Mouse (Mus musculus) ovary, postnatal 10 days (tissue): ENCODE measurements at regions not wholly inside any gene's neighbourhood (a gene's known extent, or its start where the extent isn't known, plus 50 kb on each side); places are given as distances from the start of the nearest gene placed in this dataset.

Experiments used
- DNase-seq: peaks from one replicate; pipeline ENCODE4 v3.0.0; 2022; ENCODE audit warnings: low spot score

DNA sequence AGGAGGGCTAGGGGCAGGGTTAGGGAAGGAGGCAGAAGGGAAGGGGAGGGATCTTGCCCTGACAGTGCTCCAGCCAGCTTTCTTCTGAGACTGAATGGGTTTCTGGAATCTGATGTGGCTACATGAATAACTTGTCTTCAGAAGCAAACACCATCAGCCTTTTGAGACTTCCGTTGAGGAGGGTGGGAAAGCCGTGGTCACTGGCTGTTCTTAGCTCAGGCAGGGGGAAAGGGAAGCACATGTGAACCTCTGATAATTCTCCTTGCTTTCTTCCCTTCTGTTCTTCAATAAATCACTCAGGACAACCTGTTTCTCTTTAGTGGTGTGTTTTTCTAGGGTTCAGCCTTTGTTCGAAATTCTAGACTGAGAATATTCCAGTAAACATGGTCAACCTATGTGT lies 148.9 kb downstream of the Bcl11a start:
- DNase-seq = no peak

DNA sequence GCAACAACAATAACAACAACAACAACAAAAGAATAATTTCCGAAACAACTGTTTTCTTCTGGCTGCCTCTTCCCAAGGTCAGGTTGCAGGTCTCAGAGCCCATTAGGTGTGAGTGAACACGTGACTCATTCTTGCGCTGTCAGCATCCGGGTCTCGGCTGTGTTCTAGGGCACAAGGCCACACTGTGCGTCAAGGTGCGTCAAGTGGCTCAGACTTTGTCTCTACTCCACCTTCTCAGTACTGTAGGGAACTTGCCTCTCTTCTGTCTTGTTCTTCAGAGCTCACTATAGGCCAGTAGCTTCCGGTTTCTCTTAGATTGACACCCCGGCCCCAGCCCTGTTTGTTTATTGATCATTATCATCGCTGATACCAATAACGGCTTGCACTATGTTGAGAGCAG lies 155.5 kb downstream of the Bcl11a start:
- DNase-seq = no peak

DNA sequence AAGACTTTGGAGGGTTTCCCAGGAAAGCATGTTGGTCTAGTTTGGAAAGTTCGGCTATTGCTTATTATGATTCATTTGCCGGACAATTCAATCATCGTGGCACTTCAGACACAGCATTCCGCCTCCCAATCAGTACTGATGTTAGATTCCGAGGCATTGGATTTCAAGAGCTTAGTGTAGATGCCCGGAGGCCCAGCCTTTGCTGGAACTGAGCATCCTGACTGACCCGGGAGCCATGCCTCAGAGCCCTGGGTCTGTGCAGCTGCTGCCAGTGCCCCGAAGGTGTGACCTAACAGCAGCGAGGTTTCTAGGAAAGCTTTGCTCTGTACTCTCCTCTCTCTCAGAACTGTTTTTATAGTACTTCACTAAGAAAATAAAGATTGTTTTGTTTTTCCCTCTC lies 156.0 kb downstream of the Bcl11a start:
- no peak for DNase-seq

DNA sequence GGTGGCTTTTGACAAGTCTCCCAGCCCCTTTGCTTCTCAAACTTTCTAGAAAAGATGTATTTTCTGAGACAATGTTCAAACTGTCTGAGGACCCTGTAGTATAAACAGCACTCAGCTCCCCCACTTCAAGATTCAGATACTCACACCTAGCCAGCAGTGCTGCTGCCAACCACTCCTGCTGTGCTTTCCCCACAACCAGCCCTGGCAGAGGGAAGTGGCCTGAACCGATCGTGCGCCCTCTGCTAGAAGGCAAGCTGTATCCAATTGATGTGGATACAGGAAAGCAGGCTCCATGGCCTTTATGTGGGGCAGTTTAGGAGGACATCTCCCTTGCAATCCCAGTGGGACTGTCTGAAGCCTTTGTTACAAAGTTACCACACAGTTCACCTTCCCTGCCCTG lies 156.6 kb downstream of the Bcl11a start:
- no peak for DNase-seq

DNA sequence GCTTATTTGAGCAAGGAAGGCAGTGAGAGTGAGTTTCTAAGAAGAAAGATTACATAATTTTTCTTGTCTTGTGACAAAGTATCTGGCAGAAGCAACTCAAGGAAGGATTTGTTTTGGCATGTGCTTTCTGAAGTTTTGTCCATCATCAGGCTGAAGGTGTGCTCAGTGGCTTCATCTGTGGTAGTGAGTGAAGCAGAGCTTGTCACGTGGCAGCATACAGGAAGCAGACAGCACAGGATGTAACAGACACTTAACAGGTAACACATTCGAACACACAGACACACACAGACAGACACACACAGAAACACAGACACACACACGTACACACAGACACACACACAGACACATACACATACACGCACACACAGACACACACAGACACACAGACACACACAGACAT lies 157.5 kb downstream of the Bcl11a start:
- no peak for DNase-seq

DNA sequence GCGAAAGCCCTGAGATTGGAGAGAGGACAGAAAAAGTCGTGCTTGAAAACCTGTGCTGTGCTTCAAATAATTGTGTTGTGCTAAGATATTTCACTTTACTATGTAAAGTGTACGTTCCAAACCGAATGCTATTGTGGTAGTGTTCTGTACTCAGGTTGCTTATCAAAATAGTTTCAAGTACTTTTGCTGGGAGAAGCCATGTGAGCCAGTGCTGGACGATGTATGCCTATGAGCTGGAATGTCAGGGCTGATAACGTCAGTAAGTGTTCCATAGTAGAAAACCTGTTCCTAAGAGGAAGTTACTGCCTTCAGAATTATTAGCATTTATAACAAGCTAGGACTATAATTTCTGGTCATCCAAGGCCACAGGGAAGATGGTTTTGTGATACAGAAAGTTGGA lies 161.8 kb downstream of the Bcl11a start:
- no peak for DNase-seq

DNA sequence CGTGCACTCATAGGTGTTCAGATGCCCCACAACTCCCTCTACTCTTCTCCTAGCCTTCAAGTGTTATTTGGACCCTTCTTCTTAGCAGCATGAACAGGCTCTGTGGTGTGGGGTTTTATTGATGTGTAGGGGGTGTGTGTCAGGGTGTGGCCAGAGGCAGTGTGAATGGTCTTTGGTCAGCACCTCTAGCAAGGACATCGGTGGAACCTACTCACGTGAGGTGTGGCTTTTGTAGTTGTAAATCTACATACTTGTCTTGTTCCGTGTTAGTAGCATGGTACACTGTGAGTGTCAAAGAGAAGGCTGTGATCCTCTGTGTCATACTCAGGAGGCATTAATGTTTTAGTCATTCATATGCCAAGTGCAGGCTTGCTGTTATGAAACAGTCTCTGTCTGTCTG lies 164.2 kb downstream of the Bcl11a start:
- no peak for DNase-seq

DNA sequence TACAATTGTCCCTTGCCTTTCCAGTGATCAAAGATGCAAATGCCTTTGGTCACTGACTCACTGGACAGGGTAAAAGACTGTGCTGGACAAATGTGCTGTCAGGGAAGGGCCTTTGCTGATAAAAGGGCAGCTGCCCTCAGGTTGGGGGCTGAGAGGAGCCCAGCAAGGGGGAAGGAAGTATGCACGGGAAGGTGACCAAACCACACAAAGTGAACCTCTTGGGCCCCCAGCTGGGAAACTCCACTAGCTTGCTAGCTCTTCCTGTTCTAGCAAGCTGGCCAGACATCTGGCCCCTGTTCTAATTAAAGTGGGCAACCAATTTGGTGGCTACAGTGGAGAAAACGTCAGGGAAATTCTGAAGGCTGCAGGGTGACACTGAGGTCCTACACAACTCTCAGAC lies 165.0 kb downstream of the Bcl11a start:
- no peak for DNase-seq

DNA sequence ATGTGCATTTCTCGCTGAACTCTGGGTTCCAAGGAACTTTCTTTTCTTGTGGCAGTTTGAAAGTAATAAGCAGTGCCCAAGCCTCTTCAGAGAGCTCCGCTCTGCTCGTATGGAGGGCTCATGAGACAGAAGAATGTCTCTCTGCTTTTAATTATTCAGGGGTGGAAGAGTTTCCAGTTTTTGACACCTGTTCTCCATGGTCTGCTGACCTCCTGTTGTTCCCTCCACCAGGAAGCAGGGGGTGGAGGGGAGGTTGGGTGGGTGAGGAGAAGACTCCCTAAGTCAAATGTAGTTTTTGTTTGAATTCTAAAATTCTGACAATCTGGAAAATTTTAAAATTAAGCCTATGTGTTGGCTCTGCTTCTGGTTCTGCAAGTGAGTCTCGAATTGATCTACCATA lies 167.5 kb downstream of the Bcl11a start:
- no peak for DNase-seq

DNA sequence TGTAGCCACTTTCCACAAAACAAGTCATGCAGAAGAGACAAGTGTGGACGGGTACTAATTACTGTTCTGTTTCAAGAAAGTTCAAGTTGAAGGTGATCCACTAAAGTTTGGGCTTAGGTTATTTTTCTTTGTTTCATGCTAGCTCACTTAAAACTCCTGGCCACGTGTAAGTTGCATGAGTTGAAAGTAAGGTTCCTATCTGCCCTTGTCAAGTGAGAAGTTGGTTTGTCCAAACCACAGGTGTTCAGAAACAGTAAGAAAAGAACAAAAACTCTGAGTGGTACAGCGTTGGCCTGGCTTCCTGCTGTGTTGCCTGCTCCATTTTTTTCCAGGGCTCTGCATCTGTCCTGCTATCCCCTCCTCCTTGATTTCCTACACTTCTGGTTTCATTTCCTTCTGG lies 168.5 kb downstream of the Bcl11a start:
- no peak for DNase-seq

DNA sequence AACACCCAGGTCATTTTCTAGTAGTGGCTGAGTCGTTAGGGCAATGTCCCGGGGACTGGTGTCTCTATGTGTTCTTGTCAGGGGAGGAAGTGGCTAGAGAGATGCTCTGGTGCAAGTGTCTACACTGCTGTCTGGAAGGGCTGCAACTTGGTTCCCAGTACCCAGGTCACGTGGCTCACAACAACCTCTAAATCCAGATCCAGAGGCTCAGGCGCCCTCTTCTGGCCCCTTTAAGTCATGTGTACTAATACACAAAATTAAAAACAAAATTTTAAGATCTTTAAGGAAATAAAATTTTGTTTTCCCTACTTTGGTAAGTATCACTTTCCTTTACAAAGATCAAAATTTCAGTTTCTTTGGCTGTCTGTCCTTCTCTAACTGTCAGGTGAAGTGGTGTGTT lies 169.4 kb downstream of the Bcl11a start:
- DNase-seq = no peak

DNA sequence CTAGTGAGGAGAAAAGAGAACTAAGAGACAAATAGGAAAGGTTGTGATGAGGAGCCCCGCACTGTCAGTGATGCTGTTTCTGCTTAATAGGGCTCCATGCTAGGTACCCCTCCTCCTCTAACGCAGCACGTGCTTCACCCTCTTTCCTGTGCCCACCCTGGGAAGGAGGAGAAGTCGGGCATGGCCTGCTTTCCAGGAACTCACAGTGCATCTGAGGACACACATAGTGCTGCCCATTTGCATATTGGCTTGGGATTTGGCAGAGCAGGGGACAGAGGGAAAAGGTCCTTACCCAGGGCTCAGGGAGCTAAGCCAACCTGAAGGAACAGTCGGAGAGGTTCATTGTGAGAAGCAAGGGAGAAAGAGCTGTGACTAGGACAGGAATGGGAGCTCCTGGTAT lies 173.7 kb downstream of the Bcl11a start:
- DNase-seq = no peak

DNA sequence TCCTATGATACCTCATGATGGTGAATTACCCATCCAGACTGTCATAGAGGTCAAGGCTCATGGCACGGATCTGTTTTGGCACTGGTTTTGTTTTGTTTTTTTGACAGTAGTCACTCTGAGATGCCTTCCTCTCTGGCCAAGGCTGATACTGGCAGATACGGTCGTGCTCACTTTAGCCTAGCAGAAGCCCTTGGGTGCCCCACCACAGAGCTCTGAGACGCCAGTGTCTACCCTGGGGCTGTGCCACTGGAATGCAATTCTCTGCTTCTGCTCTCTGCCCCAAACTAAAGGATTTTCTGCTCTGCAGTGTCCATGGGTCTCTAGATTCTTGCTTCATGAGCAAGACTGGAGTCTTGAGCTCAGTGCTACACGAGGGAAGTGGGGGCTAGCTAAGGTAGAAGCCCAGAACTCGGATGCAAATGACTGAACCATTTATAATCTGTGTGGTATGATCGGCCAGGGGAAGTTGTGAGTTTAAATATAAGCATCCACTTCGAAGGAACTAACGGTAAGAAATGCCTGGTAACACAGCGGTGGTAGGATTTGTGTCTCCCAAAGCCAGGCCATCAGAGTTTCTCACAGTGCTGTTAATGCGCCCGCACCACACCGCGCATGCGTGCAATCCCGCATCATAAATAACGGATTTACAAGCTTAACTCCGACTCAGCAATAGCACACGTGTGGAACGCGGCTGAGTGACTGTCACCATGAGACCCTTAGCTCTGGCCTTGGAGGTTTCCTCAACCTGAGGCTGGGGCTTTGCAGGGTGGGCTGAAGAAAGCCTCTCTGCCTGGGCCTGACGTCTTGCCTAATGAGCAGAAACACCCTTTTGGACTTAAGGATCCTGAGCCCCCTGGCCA lies 177.6 kb downstream of the Bcl11a start:
- DNase-seq = no peak

DNA sequence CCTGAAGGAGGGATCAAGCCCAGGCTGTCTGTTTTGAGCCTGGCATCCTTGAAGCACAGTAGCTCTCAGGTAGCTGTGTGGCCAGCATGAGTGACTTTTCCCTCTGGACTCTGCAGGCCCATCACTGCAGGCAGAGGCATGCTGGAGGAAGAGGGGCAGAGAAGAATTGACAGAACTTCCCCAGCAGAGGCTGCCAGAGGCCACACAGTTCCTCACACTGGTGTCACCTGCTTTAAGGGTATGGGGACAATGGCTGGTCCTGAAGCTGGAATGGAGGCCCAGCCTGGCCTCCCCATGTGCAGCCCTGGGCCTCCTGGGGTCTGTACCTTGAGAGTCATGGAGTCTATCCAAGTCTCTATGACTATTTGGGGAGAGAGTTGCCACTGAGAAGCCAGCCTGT lies 179.9 kb downstream of the Bcl11a start:
- DNase-seq = no peak

DNA sequence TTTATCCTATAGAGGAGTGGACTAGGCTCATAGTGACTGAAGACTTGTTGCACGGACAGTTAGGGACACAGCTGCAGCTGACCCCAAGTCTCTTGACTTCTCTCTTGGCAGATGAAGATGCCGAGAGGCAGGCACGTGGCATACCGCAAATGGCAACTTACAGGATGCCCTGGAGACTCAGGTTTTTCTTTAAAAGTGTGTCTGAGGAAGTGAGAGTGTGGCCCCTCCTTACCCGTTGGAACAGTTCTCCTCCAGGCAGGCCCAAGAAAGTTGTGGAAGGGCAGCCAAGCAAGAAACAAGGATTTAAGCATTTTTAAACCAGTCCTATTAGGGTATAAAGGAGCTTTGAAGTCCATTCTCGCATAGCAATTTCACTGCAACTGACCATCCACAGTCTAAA lies 180.5 kb downstream of the Bcl11a start:
- no peak for DNase-seq

DNA sequence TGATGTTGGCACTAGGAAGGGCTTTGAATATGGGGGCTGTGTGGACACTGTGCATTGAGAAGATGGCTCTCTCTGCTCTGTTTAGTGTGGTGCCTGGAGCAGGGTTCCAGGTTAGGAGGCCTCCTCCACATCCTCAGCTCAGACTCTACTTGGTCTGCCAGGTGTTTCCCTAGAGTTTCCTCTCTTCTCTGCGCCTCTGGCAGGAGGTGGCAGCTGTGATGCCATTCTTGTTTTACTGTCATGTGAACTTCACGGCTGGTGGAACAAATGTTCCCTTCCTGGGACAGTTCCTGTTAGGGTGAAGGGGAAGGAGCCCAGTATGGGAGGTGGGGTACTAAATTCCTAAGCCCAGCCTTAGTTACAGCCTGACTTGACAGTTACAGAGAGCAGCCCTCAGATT lies 181.8 kb downstream of the Bcl11a start:
- no peak for DNase-seq

DNA sequence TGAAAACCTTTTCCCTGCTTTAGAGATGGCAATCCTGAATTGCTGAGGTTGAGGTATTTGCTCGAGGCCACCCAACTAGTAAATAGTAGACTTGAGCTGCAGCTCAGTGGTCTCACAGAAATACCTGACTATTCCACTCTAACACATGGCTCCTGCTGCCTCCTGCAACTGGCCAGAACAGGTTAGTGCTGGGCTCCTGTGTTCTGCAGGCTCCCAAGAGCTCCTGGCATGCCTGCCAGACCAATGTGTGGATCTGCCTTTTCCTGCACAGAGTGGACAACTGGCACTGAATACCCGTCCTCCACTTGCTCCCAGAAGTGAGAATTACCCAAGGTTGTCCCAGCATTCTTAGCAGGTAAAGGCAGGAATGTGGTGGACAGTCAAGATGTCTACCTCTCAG lies 191.2 kb downstream of the Bcl11a start:
- DNase-seq = no peak

DNA sequence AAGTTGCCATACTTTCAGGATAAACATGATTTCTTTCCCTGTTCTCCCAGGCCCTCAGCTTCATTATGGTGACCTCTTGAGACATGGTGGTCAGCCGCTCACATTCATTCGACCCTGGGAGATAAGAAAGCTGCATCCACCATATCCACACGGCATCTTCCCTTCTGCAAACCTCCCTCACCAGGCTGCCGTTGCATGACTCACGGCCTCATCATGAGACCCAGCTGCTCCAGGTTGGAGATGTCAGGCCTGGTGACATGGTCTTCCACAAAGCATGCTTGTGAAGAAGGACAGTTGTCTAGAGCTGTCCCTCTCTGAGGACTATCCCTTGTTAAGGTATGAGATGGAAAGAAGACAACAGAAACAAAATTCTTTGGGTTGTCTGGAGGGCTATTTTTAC lies 203.8 kb downstream of the Bcl11a start:
- DNase-seq = no peak

DNA sequence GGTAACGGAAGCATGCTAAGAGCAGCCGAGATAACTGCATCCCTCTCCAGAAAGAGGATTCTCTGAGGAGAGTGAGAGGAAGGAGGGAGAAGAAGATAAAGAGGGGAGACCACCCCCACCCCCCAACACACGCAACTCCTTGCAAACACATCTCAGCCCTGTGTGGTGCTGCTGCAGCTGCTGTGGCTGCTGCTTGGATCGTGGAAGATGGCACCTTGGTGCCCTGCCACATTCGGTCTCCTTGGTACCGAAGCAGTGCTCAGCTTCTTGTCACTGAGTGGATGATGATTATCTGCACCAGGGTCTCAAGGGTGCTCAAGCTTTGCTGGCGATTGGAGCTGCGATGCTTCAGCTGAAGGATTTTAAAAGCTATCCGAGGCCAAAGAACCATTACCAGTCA lies 204.7 kb downstream of the Bcl11a start:
- no peak for DNase-seq

DNA sequence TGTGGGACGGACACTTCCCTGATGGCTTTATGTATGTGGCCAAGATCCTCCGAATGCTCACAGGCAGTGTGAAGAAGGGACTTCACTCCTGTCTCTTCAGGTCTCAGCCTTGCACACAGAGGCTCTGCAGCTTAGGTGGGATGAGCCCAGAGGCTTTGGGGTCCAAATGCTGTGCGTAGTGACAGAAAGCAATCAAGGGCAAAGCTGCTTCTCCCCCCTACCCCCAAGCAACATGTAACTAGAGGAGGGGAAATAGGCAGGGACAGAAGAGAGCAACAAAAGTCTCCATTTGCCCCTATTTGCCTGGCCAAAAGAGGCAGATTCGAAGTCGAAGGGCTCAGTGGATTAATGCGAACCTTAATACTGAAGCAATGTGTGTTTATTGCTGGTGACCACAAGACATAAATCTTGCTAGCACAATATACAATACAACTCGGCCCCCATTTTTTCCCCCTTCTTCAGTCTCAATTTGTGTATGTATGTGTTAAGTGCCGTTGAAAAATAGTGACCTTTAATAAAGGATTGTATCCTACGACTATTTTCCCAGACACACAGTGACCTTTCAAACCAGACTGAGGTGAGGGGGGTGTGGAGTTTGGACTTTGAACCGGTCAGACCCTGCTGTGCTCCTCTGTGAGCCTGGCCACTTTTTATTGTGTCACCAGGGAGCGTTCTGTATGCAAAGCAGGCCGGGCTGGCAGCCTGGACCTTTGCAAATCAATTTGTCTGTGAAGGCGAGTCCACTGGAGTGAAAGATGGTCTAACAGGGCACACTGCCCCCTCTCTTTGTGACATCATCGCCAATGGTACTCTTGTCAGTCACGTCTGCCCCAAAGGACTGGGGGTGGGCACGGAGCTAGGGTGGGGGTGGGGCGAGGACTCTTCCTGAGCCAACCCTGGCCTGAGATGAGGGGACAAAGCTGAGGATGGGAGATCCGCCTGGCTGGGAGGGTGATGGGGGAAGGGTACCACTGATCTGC lies 208.6 kb downstream of the Bcl11a start:
- DNase-seq = no peak

DNA sequence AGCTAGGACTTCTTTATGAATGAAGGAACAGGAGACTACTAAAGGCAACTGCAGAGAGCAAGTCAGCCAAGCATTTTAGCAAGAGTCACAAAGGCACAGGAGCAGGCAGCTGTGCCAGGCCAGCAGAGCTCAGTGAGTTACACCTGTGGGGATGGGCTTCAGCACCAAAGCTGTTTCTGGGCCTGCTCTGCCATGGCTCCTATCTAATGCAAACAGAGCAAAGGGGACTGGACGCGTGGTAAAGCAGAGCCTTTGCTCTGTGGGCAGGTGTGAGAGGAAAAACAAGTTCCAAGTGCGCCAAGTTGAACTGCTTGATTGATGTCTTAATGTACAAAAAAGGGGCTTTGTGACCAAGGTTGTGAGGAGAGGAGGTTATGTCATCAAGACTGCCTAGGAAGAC lies 215.4 kb downstream of the Bcl11a start:
- no peak for DNase-seq

DNA sequence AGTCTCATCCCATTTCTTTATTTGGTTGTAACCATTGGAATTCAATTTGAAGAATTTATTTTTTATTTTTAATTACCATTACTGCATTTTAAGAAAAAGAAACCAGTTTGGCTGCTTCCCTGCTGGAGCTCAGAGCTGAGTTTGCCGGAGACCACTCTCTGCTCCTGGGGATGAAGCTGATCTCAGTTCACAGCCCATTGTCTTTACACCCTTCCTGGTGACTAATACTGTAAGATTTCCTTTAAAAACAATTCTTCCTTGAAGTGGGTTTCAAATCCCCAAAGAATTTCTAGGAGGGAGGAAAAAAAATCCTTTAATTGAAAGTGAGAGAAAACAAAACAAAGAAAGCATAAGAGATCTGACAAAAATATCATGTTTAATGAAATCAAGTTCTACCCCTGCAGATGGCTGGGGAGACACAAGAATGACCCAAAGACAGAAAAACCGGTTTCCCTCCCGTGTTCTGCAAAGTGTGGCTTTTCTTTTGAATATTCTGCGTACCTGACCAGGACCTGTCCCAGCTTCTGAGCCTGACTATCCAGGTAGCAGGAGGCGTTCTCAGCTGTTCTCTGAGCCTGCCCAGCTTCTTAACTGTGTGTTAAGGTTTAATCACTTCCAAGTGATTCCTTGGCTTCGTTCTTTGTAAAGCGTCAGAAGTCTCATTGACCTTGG lies 216.1 kb downstream of the Bcl11a start:
- DNase-seq = no peak
